Mouse (Mus musculus) CD4-positive, CD25-positive, alpha-beta regulatory T cell, adult 4 months (primary cell): ENCODE results near the gene Foxm1. TPM values are rescaled to one million over a fixed set of nuclear protein-coding genes. Genes with fewer than 3 reads are reported as not detected.
A peak's percentile ranks its signal among the peaks of the same experiment; 100 is the strongest.

Experiments
- ATAC-seq: one replicate; pipeline ENCODE4 v1.8.0; 2017
- polyA plus RNA-seq, 2 experiments: library from polyadenylated mRNA; unstranded; fragments of 100-300 nt; shearing (Covaris generic); gene quantifications; one replicate each; pipeline ENCODE4 v1.2.1; 2017

The Foxm1 gene
- polyA plus RNA-seq, 2 experiments from 2014 or later: 1.5 to 1.9 TPM

DNA sequence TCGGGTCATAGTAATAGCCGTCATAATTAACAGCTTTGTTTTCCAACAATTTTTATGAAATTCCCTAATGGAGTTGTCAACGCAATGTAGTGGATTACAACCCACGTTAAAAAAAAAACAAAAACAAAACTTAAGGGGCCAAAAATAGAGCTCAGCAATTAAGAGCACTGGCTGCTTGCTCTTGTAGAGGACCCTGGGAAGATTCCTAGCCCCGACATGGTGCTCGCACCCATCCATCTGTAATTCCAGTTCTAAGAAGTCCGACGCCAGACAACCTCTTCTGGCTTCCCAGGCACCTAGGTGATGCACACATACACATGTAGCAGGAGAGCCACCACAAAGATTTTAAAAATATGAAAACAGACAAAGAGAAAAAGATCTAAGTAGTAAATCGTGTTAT lies 62.3 kb downstream of the Foxm1 start:
- peak; percentile 2 for ATAC-seq

Other genes starting within 250 kb of the Foxm1 start
- gene Tspan9, start 219.4 kb upstream of the Foxm1 start, polyA plus RNA-seq: under 1 TPM; 0.41 to 0.44 TPM
- not detected for gene Tead4, start 62.1 kb upstream of the Foxm1 start, polyA plus RNA-seq
- 1 to 10 TPM; 2.0 to 2.4 TPM for gene Tulp3, start 7.1 kb upstream of the Foxm1 start, polyA plus RNA-seq
- 100 to 1,000 TPM in 1 of 2 experiments, 10 to 100 TPM in 1; 81.8 to 115 TPM for gene Rhno1, start 56 bp upstream of the Foxm1 start, polyA plus RNA-seq
- not detected for gene Tex52, start 12.5 kb downstream of the Foxm1 start, polyA plus RNA-seq
- gene Gm44596, start 12.5 kb downstream of the Foxm1 start, polyA plus RNA-seq: not detected
- gene Nrip2, start 36.3 kb downstream of the Foxm1 start, polyA plus RNA-seq: 1 to 10 TPM; 1.5 to 2.2 TPM
- 10 to 100 TPM; 24.5 to 37.1 TPM for gene Itfg2, start 62.0 kb downstream of the Foxm1 start, polyA plus RNA-seq
- gene Fkbp4, start 75.7 kb downstream of the Foxm1 start, polyA plus RNA-seq: 10 to 100 TPM; 70.3 to 74.6 TPM
- gene Pzp, start 163.8 kb downstream of the Foxm1 start, polyA plus RNA-seq: under 1 TPM in 1 of 2 experiments, not detected in 1; 0.27 TPM
- not detected for gene A2ml1, start 218.6 kb downstream of the Foxm1 start, polyA plus RNA-seq